Mouse (Mus musculus) stomach, postnatal 0 days (tissue): ENCODE measurements around the gene Aff4.
"Not testable (repeated sequence)": the region's sequence is repeated elsewhere in the genome, so short reads cannot be mapped to it uniquely, and the experiment has no call there.

Experiments
- CTCF ChIP-seq: IDR thresholded peaks from 2 replicates; pipeline ENCODE4 v1.5.1; 2016; ENCODE audit warnings: antibody characterized with exemption, low read depth, mild to moderate bottlenecking, moderate library complexity
- EP300 ChIP-seq: optimal IDR thresholded peaks from 2 replicates; pipeline ENCODE3; 2016; ENCODE audit warnings: antibody characterized with exemption

DNA sequence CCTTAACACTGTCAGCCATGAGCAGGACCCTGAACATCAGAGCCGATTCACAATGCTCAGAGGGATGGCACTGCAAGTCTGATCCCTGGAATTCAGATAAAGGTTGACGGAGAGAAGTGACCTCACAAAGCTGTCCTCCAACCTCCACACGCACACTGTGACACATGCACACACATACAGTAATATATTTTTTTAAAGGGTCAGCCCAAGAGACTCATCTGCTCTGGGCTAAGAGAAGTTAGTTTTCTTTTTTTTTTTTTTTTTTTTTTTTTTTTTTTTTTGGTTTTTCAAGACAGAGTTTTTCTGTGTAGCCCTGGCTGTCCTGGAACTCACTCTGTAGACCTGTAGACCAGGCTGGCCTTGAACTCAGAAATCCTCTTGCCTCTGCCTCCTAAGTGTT is 76.3 kb downstream of the Aff4 start:
- not testable (repeated sequence) for TF ChIP-seq CTCF, EP300
